Mouse (Mus musculus): ENCODE measurements around the gene Olfr1174-ps. TPM values are rescaled to one million over a fixed set of nuclear protein-coding genes. Genes with fewer than 3 reads are reported as not detected.

Gene Olfr1174-ps
- not detected in 2 replicates for polyA plus RNA-seq (2011; ENCODE audit: insufficient read depth, insufficient read length, low replicate concordance, missing spikeins)

GRCm38 (mm10) chr2:88315035-88315434, at the start of gene Olfr1174-ps:
Gene Olfr1174-ps (minus strand): TSS chr2:88315135.
- no peak for TF ChIP-seq CTCF (IDR thresholded peaks at IDR 0.05; ENCODE audit: control insufficient read depth, insufficient read depth, low read length)
- TF ChIP-seq POLR2A (IDR thresholded peaks at IDR 0.05; ENCODE audit: borderline replicate concordance, control insufficient read depth, low read depth, low read length): no peak
- H3K27ac ChIP-seq (ENCODE audit: control insufficient read depth, insufficient read depth, low read depth, low read length, poor library complexity): no peak within 1 kb of the TSS
- H3K4me1 ChIP-seq (ENCODE audit: control insufficient read depth, insufficient read depth, low read length): no peaks in the 10 kb centered on the region
- H3K4me3 ChIP-seq (replicated peaks; ENCODE audit: control insufficient read depth, low read depth, low read length): no peak within 1 kb of the TSS
- WGBS: 83% methylated on average over 4 of the region's 4 CpGs

- Histone ChIP-seq H3K4me1 (ENCODE audit: control insufficient read depth, insufficient read depth, low read length) (no peaks in the 10 kb centered on the region), H3K4me3 (replicated peaks; ENCODE audit: control insufficient read depth, low read depth, low read length) (no peak overlapping the region), H3K27ac (ENCODE audit: control insufficient read depth, insufficient read depth, low read depth, low read length, poor library complexity) (no peak overlapping the region)
- WGBS: under 1% methylated on average over 2 of the region's 2 CpGs
- no peak for TF ChIP-seq POLR2A (IDR thresholded peaks at IDR 0.05; ENCODE audit: borderline replicate concordance, control insufficient read depth, low read depth, low read length)
- TF ChIP-seq CTCF (IDR thresholded peaks at IDR 0.05; ENCODE audit: control insufficient read depth, insufficient read depth, low read length): no peak
Observed at GRCm38 (mm10) chr2:88356304-88356703, 41.4 kb upstream of the Olfr1174-ps start.

GRCm38 (mm10) chr2:88346392-88346791, 31.5 kb upstream of the Olfr1174-ps start, which contains the start of gene Olfr1177-ps:
Gene Olfr1177-ps (minus strand): TSS chr2:88346492.
- Histone ChIP-seq H3K4me1 (ENCODE audit: control insufficient read depth, insufficient read depth, low read length) (no peaks in the 10 kb centered on the region), H3K4me3 (replicated peaks; ENCODE audit: control insufficient read depth, low read depth, low read length) (no peak within 1 kb of the TSS), H3K27ac (ENCODE audit: control insufficient read depth, insufficient read depth, low read depth, low read length, poor library complexity) (no peak within 1 kb of the TSS)
- WGBS: 70% methylated on average over 1 of the region's 1 CpGs
- no peak for TF ChIP-seq CTCF (IDR thresholded peaks at IDR 0.05; ENCODE audit: control insufficient read depth, insufficient read depth, low read length)

- TF ChIP-seq CTCF (IDR thresholded peaks at IDR 0.05; ENCODE audit: control insufficient read depth, insufficient read depth, low read length): no peak
- TF ChIP-seq POLR2A (IDR thresholded peaks at IDR 0.05; ENCODE audit: borderline replicate concordance, control insufficient read depth, low read depth, low read length): no peak
- 55% methylated on average over 1 of the region's 1 CpGs for WGBS
- no peak within 1 kb of the TSS for H3K4me3 ChIP-seq (replicated peaks; ENCODE audit: control insufficient read depth, low read depth, low read length)
- H3K4me1 ChIP-seq (ENCODE audit: control insufficient read depth, insufficient read depth, low read length): no peaks in the 10 kb centered on the region
- H3K27ac ChIP-seq (ENCODE audit: control insufficient read depth, insufficient read depth, low read depth, low read length, poor library complexity): no peak within 1 kb of the TSS
Observed at GRCm38 (mm10) chr2:88336421-88336820, 21.5 kb upstream of the Olfr1174-ps start, which contains the start of gene Olfr1176. Gene Olfr1176 (plus strand): TSS chr2:88336721.

GRCm38 (mm10) chr2:88327115-88327514, 12.2 kb upstream of the Olfr1174-ps start, which contains the start of gene Olfr1175-ps:
Gene Olfr1175-ps (minus strand): TSS chr2:88327215.
- no peak for TF ChIP-seq POLR2A (IDR thresholded peaks at IDR 0.05; ENCODE audit: borderline replicate concordance, control insufficient read depth, low read depth, low read length)
- no peak for TF ChIP-seq CTCF (IDR thresholded peaks at IDR 0.05; ENCODE audit: control insufficient read depth, insufficient read depth, low read length)
- 69% methylated on average over 2 of the region's 2 CpGs for WGBS

GRCm38 (mm10) chr2:88279775-88280174, 35.2 kb downstream of the Olfr1174-ps start, which contains the start of gene Olfr1173:
Gene Olfr1173 (minus strand): TSS chr2:88279875.
- no peaks in the 10 kb centered on the region for H3K4me1 ChIP-seq (ENCODE audit: control insufficient read depth, insufficient read depth, low read length)
- no peak within 1 kb of the TSS for H3K27ac ChIP-seq (ENCODE audit: control insufficient read depth, insufficient read depth, low read depth, low read length, poor library complexity)
- TF ChIP-seq CTCF (IDR thresholded peaks at IDR 0.05; ENCODE audit: control insufficient read depth, insufficient read depth, low read length) (no peak), POLR2A (IDR thresholded peaks at IDR 0.05; ENCODE audit: borderline replicate concordance, control insufficient read depth, low read depth, low read length) (no peak)
- H3K4me3 ChIP-seq (replicated peaks; ENCODE audit: control insufficient read depth, low read depth, low read length): no peak within 1 kb of the TSS

More at GRCm38 (mm10) chr2:88327115-88327514, 12.2 kb upstream of the Olfr1174-ps start, which contains the start of gene Olfr1175-ps:
- Histone ChIP-seq H3K4me3 (replicated peaks; ENCODE audit: control insufficient read depth, low read depth, low read length) (no peak within 1 kb of the TSS), H3K4me1 (ENCODE audit: control insufficient read depth, insufficient read depth, low read length) (no peaks in the 10 kb centered on the region), H3K27ac (ENCODE audit: control insufficient read depth, insufficient read depth, low read depth, low read length, poor library complexity) (no peak within 1 kb of the TSS)

Other genes with a start within 250 kb of the Olfr1174-ps start
- not detected in 2 replicates for gene Olfr1163, start 243.3 kb downstream of the Olfr1174-ps start, polyA plus RNA-seq (2011; ENCODE audit: insufficient read depth, insufficient read length, low replicate concordance, missing spikeins)
- gene Olfr1164, start 221.2 kb downstream of the Olfr1174-ps start, polyA plus RNA-seq (2011; ENCODE audit: insufficient read depth, insufficient read length, low replicate concordance, missing spikeins): not detected in 2 replicates
- not detected in 2 replicates for gene Olfr1166, start 186.9 kb downstream of the Olfr1174-ps start, polyA plus RNA-seq (2011; ENCODE audit: insufficient read depth, insufficient read length, low replicate concordance, missing spikeins)
- not detected in 2 replicates for gene Olfr1167, start 159.9 kb downstream of the Olfr1174-ps start, polyA plus RNA-seq (2011; ENCODE audit: insufficient read depth, insufficient read length, low replicate concordance, missing spikeins)
- gene Olfr1168, start 133.3 kb downstream of the Olfr1174-ps start, polyA plus RNA-seq (2011; ENCODE audit: insufficient read depth, insufficient read length, low replicate concordance, missing spikeins): not detected in 2 replicates
- not detected in 2 replicates for gene Olfr1170, start 86.8 kb downstream of the Olfr1174-ps start, polyA plus RNA-seq (2011; ENCODE audit: insufficient read depth, insufficient read length, low replicate concordance, missing spikeins)
- not detected in 2 replicates for gene Olfr1173, start 35.3 kb downstream of the Olfr1174-ps start, polyA plus RNA-seq (2011; ENCODE audit: insufficient read depth, insufficient read length, low replicate concordance, missing spikeins)
- not detected in 2 replicates for gene Olfr1175-ps, start 12.1 kb upstream of the Olfr1174-ps start, polyA plus RNA-seq (2011; ENCODE audit: insufficient read depth, insufficient read length, low replicate concordance, missing spikeins)
- gene Olfr1176, start 21.6 kb upstream of the Olfr1174-ps start, polyA plus RNA-seq (2011; ENCODE audit: insufficient read depth, insufficient read length, low replicate concordance, missing spikeins): not detected in 2 replicates
- not detected in 2 replicates for gene Olfr1177-ps, start 31.4 kb upstream of the Olfr1174-ps start, polyA plus RNA-seq (2011; ENCODE audit: insufficient read depth, insufficient read length, low replicate concordance, missing spikeins)
- 20.4 and 30.3 TPM in 2 replicates for gene Olfr1178, start 71.9 kb upstream of the Olfr1174-ps start, polyA plus RNA-seq (2011; ENCODE audit: insufficient read depth, insufficient read length, low replicate concordance, missing spikeins)
- not detected in 2 replicates for gene Olfr1179, start 91.3 kb upstream of the Olfr1174-ps start, polyA plus RNA-seq (2011; ENCODE audit: insufficient read depth, insufficient read length, low replicate concordance, missing spikeins)
- not detected in 2 replicates for gene Olfr1180, start 104.0 kb upstream of the Olfr1174-ps start, polyA plus RNA-seq (2011; ENCODE audit: insufficient read depth, insufficient read length, low replicate concordance, missing spikeins)
- gene Olfr1181, start 111.0 kb upstream of the Olfr1174-ps start, polyA plus RNA-seq (2011; ENCODE audit: insufficient read depth, insufficient read length, low replicate concordance, missing spikeins): not detected in 2 replicates
- not detected in 2 replicates for gene Gm13757, start 134.0 kb upstream of the Olfr1174-ps start, polyA plus RNA-seq (2011; ENCODE audit: insufficient read depth, insufficient read length, low replicate concordance, missing spikeins)
- gene Olfr1183, start 139.7 kb upstream of the Olfr1174-ps start, polyA plus RNA-seq (2011; ENCODE audit: insufficient read depth, insufficient read length, low replicate concordance, missing spikeins): not detected in 2 replicates
- not detected in 2 replicates for gene Olfr1184, start 168.5 kb upstream of the Olfr1174-ps start, polyA plus RNA-seq (2011; ENCODE audit: insufficient read depth, insufficient read length, low replicate concordance, missing spikeins)
- not detected in 2 replicates for gene Olfr1185-ps1, start 178.2 kb upstream of the Olfr1174-ps start, polyA plus RNA-seq (2011; ENCODE audit: insufficient read depth, insufficient read length, low replicate concordance, missing spikeins)
- gene Olfr1186, start 203.4 kb upstream of the Olfr1174-ps start, polyA plus RNA-seq (2011; ENCODE audit: insufficient read depth, insufficient read length, low replicate concordance, missing spikeins): not detected in 2 replicates
- not detected in 2 replicates for gene Olfr1188, start 241.8 kb upstream of the Olfr1174-ps start, polyA plus RNA-seq (2011; ENCODE audit: insufficient read depth, insufficient read length, low replicate concordance, missing spikeins)

Data from bone marrow, adult 2 months (tissue).